Mouse (Mus musculus): ENCODE measurements around the gene Mrgbp. TPM values are rescaled to one million over a fixed set of nuclear protein-coding genes. Genes with fewer than 3 reads are reported as not detected.
A peak's percentile ranks its signal among the peaks of the same experiment; 100 is the strongest.

Mrgbp gene
- total RNA-seq, 2 experiments from 2014 or later = 13.4 to 14.3 TPM

DNA sequence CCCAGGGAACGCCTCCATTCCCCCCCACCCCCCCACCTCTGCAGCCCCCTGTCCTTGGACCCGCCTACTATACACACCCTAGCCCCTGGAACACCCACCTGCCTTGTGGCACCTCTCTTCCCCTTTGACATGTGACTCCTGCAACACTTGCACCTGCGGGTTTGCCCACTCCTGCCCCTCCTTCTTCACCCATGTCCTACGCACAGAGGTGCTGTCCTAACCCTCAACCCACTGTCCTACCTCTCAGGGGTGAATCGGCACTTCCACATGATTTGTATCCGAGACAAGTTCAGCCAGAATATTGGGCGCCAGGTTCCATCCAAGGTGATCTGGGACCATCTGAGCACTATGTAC lies 2.0 kb downstream of the Mrgbp start:
- no peak for ATAC-seq (replicated peaks; ENCODE audit: low FRiP score, poor library complexity, severe bottlenecking)

DNA sequence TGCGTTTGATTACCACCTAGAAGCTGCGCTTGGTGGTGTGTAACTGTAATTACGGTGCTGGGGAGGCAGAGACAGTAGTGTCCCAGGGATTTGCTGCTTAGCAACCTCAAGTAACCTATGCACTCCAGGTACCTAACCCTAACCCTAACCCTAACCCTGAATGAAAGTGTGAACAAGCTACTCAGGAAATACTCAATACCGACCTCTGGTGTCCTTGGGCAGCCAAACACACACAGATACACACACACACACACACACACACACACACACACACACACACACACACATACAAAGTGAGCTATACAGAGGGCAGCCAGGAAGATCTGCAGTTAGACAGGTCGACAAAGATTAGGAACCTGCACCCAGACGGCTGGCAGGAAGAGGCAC lies 7.6 kb downstream of the Mrgbp start:
- peak; percentile 22; the same call in 1 of the 2 replicates for ATAC-seq (replicated peaks; ENCODE audit: low FRiP score, poor library complexity, severe bottlenecking)

DNA sequence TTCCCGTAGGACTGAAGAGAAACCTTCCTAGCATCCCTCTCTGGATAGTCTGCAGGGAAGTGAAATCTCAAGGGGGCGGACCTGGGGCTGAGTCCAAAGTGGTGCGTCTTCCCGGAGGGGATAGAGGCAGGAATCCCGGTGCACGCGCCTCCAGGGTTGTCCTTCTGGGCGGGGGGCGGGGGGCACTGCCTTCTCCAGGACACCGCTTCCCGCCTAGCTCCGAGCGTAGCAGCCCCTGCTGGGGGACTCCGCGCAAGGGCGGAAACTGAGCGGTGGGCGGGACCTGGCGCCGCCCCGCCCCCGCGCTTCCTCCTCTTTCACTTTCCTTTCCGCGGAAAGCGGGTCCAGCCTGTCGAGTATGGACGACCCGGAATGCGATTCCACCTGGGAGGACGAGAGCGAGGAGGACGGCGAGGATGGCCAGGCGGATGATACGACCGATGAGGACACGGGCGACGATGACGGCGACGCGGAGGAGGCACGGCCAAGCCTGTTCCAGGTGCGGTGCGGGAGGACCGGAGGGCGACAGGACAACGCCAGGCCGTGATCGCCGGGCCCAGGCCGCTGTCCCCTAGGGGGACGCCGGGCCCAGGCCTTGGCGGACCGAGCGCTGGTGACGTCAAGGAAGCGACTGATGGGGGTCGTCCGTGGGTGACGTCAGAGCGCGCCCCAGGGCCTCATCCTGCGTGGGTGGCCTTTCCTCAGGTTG lies 8.2 kb downstream of the Mrgbp start, which contains the start of gene Ogfr:
Gene Ogfr, plus strand, starts transcription at position 123 of the 709 bp plus-strand sequence.
- ATAC-seq (replicated peaks; ENCODE audit: low FRiP score, poor library complexity, severe bottlenecking) = peak; percentile 93

DNA sequence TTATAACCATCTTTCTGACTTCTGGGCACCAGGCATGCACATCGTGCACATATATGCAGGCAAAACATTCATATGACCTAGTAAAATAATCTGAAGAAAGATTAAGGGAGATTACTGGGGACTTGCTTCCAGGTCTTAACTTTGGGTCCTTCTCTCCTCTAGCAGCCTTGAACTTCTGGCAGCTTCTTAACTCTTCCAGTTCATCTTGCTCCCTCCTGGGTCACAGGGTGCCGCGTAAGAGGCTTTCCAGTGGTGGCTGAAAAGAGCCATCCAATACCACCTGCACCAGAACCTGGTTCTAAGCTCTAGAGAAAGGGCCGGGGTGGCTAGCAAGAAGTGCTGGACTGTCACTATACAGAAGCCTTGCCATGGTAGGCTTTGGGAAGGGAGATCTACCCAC lies 16.4 kb downstream of the Mrgbp start, which contains the start of gene Col9a3:
Gene Col9a3, plus strand, starts transcription at position 301 of the 400 bp plus-strand sequence.
- ATAC-seq (replicated peaks; ENCODE audit: low FRiP score, poor library complexity, severe bottlenecking) = no peak

DNA sequence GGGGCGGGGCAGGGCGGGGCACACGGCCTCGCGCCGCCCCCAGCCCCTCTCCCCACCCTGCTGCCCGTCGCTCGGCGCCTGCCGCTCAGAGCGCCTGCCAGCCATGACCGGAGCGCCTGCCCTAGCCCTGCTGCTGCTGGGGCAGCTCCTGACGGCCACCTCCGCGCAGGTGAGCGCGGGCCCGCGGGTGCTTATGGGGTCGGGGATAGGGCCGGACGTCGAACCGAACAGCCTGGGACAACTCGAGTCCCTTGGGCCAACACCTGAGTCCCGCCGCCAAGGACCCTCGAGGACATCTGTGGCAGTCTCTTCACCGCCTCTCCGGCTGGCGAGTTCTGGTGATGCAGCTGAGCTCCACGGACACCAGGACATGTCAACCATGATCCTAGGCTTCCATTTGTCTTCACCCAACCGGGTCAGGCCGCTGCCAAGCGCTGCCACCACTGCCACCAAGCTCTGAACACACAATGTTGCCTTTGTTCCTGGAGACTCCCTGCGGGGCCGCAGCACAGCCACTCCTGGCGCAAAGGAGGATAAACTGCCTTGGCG lies 17.1 kb downstream of the Mrgbp start:
- ATAC-seq (replicated peaks; ENCODE audit: low FRiP score, poor library complexity, severe bottlenecking) = no peak

DNA sequence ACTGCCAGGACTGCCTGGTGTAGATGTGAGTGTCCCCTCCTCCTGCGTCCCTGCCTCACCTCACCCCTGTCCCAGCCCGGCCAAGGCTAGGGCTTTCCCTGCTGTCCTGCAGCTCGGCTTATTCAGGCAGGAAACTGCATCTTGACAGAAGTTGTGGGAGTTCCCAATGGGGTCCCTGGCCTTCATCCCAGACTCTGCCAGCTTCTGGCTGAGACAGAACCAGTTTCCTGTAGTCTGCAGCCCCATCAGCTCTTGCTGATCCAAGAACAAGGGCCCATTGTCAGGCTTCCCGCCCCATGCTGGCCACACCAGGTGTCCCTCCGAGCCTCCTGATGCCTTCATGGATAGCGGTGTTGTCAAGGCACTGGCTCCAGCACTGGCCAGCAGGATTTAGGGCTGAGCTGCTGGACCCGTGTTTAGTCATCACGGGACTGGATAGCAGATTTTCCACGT lies 19.5 kb downstream of the Mrgbp start:
- ATAC-seq (replicated peaks; ENCODE audit: low FRiP score, poor library complexity, severe bottlenecking) = no peak

DNA sequence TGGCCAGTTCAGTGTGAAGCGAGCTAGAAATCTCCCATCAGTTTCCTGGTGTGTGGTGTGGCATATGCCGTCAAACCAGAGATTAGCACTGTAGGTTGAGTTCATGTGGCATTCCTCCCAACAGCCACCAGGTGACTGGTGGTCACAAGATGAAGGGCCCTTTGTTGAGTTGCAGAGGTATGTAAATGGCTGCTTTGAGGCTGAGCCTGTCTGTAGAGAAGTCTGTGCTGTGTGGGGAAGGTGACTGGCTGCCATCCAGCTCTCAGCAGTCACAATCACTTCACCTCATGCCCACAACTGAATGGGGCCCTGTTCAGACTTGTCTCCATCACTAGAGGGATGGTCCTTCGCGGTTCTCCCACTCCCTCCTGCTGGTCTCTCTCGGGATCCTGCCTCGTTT lies 23.7 kb downstream of the Mrgbp start:
- no peak for ATAC-seq (replicated peaks; ENCODE audit: low FRiP score, poor library complexity, severe bottlenecking)

DNA sequence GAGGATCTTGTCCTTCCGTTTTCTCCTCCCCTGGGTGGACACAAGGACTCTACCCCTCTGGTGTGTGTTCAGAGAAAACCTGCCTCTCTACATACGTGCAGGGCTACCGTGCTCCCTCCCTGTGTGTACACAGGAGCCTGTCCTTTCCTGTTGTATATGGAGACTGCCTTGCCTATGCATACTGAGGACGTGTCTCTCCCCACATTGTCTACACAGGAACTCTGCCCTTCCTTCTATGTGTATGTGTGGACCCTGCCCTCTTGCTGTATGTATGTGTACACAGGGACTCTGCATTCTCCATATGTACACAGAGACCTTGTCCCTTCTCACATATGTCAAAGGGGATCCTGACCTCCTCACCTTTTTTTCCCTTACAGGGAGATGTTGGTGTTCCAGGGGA lies 29.2 kb downstream of the Mrgbp start:
- ATAC-seq (replicated peaks; ENCODE audit: low FRiP score, poor library complexity, severe bottlenecking) = no peak

DNA sequence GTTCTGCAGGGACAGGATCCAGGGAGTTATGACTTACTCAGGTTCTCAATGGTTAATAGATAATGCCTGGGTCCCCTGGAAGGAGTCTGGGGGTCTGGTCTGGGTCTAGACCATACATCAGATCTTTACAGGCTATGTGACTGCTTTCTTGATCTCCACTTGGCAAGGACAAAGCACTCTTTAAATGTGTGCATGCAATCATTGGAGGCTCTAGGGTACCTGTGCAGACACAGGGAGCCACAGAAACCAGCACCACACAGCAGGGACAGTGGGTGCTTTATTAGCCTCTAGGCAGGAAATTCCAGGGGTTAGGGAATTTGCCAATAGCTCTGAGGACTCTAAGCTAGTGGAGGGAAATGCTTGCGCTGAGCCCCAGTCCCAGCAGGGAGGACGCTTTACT lies 30.8 kb downstream of the Mrgbp start:
- ATAC-seq (replicated peaks; ENCODE audit: low FRiP score, poor library complexity, severe bottlenecking) = no peak

Other genes with a start within 250 kb of the Mrgbp start
- gene Gata5, start 246.6 kb upstream of the Mrgbp start, total RNA-seq (2015; ENCODE audit: low replicate concordance) = not detected in 2 replicates
- not detected in 2 replicates for gene Gata5, start 246.6 kb upstream of the Mrgbp start, total RNA-seq (2017; ENCODE audit: low replicate concordance)
- gene Slco4a1, start 125.1 kb upstream of the Mrgbp start, total RNA-seq (2015; ENCODE audit: low replicate concordance) = 5.9 and 8.3 TPM in 2 replicates
- gene Slco4a1, start 125.1 kb upstream of the Mrgbp start, total RNA-seq (2017; ENCODE audit: low replicate concordance) = 1.5 TPM in 1 of 2 replicates, not detected in the other
- not detected in 2 replicates for gene Ntsr1, start 81.3 kb upstream of the Mrgbp start, total RNA-seq (2015; ENCODE audit: low replicate concordance)
- gene Ntsr1, start 81.3 kb upstream of the Mrgbp start, total RNA-seq (2017; ENCODE audit: low replicate concordance) = not detected in 2 replicates
- gene Ogfr, start 7.9 kb downstream of the Mrgbp start, total RNA-seq (2015; ENCODE audit: low replicate concordance) = 31.7 and 33.1 TPM in 2 replicates
- gene Ogfr, start 7.9 kb downstream of the Mrgbp start, total RNA-seq (2017; ENCODE audit: low replicate concordance) = 25.0 and 55.8 TPM in 2 replicates
- gene Col9a3, start 16.5 kb downstream of the Mrgbp start, total RNA-seq (2015; ENCODE audit: low replicate concordance) = 1.1 and 2.1 TPM in 2 replicates
- 0.51 TPM in 1 of 2 replicates, not detected in the other for gene Col9a3, start 16.5 kb downstream of the Mrgbp start, total RNA-seq (2017; ENCODE audit: low replicate concordance)
- not detected in 2 replicates for gene Tcfl5, start 61.4 kb downstream of the Mrgbp start, total RNA-seq (2015; ENCODE audit: low replicate concordance)
- gene Tcfl5, start 61.4 kb downstream of the Mrgbp start, total RNA-seq (2017; ENCODE audit: low replicate concordance) = not detected in 2 replicates
- gene Dido1, start 128.7 kb downstream of the Mrgbp start, total RNA-seq (2015; ENCODE audit: low replicate concordance) = 63.4 and 66.2 TPM in 2 replicates
- gene Dido1, start 128.7 kb downstream of the Mrgbp start, total RNA-seq (2017; ENCODE audit: low replicate concordance) = 107 and 109 TPM in 2 replicates
- 193 and 195 TPM in 2 replicates for gene Gid8, start 128.8 kb downstream of the Mrgbp start, total RNA-seq (2015; ENCODE audit: low replicate concordance)
- 276 and 301 TPM in 2 replicates for gene Gid8, start 128.8 kb downstream of the Mrgbp start, total RNA-seq (2017; ENCODE audit: low replicate concordance)
- gene Slc17a9, start 144.0 kb downstream of the Mrgbp start, total RNA-seq (2015; ENCODE audit: low replicate concordance) = 6.1 and 6.3 TPM in 2 replicates
- gene Slc17a9, start 144.0 kb downstream of the Mrgbp start, total RNA-seq (2017; ENCODE audit: low replicate concordance) = 0.38 and 2.6 TPM in 2 replicates
- not detected in 2 replicates for gene Bhlhe23, start 195.6 kb downstream of the Mrgbp start, total RNA-seq (2015; ENCODE audit: low replicate concordance)
- gene Bhlhe23, start 195.6 kb downstream of the Mrgbp start, total RNA-seq (2017; ENCODE audit: low replicate concordance) = not detected in 2 replicates